Mouse (Mus musculus) brain, adult 2 months (tissue): Measurements from ENCODE around the gene P4htm.

ENCODE experiments used
- DNase-seq: peaks from one replicate; pipeline ENCODE4 v3.0.0; 2011; ENCODE audit warnings: low read depth, low spot score

P4htm gene

GRCm38 (mm10) chr9:108577934-108578544 lies 19.4 kb downstream of the P4htm start:
- peak; percentile 62 for DNase-seq

GRCm38 (mm10) chr9:108577025-108577424 lies 20.4 kb downstream of the P4htm start:
- DNase-seq = no peak

- no peak for DNase-seq
These were observed 21.9 kb downstream of the P4htm start for GRCm38 (mm10) chr9:108575321-108576297.

GRCm38 (mm10) chr9:108574921-108575320 lies 22.5 kb downstream of the P4htm start:
- no peak for DNase-seq

- DNase-seq = peak; percentile 69
These were observed 23.4 kb downstream of the P4htm start for GRCm38 (mm10) chr9:108573774-108574690.

- DNase-seq = no peak
These were observed 25.1 kb downstream of the P4htm start for GRCm38 (mm10) chr9:108572321-108572720.

- DNase-seq = no peak
These were observed 26.0 kb downstream of the P4htm start for GRCm38 (mm10) chr9:108571401-108571973.

GRCm38 (mm10) chr9:108570207-108570896 lies 27.1 kb downstream of the P4htm start:
- DNase-seq = peak; percentile 86

- peak; percentile 97 for DNase-seq
These were observed 27.9 kb downstream of the P4htm start, which contains the start of gene Dalrd3 for GRCm38 (mm10) chr9:108569381-108570206. Gene Dalrd3, plus strand, starts transcription at chr9:108569886.

- no peak for DNase-seq
These were observed 29.0 kb downstream of the P4htm start for GRCm38 (mm10) chr9:108568511-108568921.

GRCm38 (mm10) chr9:108567931-108568419 lies 29.5 kb downstream of the P4htm start:
- no peak for DNase-seq

GRCm38 (mm10) chr9:108566815-108567776 lies 30.4 kb downstream of the P4htm start, which contains the start of gene Ndufaf3:
Gene Ndufaf3, minus strand, starts transcription at chr9:108567434.
- DNase-seq = peak; percentile 98

- no peak for DNase-seq
These were observed 31.3 kb downstream of the P4htm start for GRCm38 (mm10) chr9:108565881-108566814.

GRCm38 (mm10) chr9:108564131-108564530 lies 33.3 kb downstream of the P4htm start:
- DNase-seq = no peak

- DNase-seq = no peak
These were observed 33.8 kb downstream of the P4htm start for GRCm38 (mm10) chr9:108563671-108564070.

GRCm38 (mm10) chr9:108560227-108560841 lies 37.1 kb downstream of the P4htm start, which contains the start of gene Impdh2:
Gene Impdh2, plus strand, starts transcription at chr9:108560286.
- peak; percentile 99 for DNase-seq

GRCm38 (mm10) chr9:108559169-108559568 lies 38.3 kb downstream of the P4htm start:
- no peak for DNase-seq
